Mouse (Mus musculus): ENCODE data around the gene Arl15. TPM values are rescaled to one million over a fixed set of nuclear protein-coding genes. Genes with fewer than 3 reads are reported as not detected.

Arl15 gene
- polyA plus RNA-seq, 1 experiment from 2014 or later: 4.9 TPM

GRCm38 (mm10) chr13:113972401-113972800 is 178.1 kb downstream of the Arl15 start:
- ATAC-seq: no peak
- H3K4me3 ChIP-seq (ENCODE audit: low read depth, low read length): no peak overlapping the region
- no peaks in the 10 kb centered on the region for H3K9me3 ChIP-seq (ENCODE audit: control insufficient read depth)
- no peak overlapping the region for H3K4me2 ChIP-seq (replicated peaks; ENCODE audit: low read depth)
- TF ChIP-seq CTCF (IDR thresholded peaks at IDR 0.05; ENCODE audit: low read depth): no peak
- 87% methylated on average over 7 of the region's 7 CpGs for WGBS
- no peaks in the 10 kb centered on the region for H3K4me1 ChIP-seq (replicated peaks; ENCODE audit: control insufficient read depth, insufficient read depth, low read length)
- no peak overlapping the region for H3K27ac ChIP-seq (ENCODE audit: low read depth, low read length)
- no peaks in the 10 kb centered on the region for H3K27me3 ChIP-seq (replicated peaks; ENCODE audit: control insufficient read depth, insufficient read depth, low read length)
- peaks cover 4% of the 10 kb centered on the region; the same call in 1 of the 2 replicates for H3K36me3 ChIP-seq (ENCODE audit: control insufficient read depth, insufficient read depth)
- no peak overlapping the region for H3K9ac ChIP-seq (ENCODE audit: low read depth, low read length)

GRCm38 (mm10) chr13:113974866-113975265 is 180.6 kb downstream of the Arl15 start:
- WGBS: 76% methylated on average over 1 of the region's 1 CpGs
- Histone ChIP-seq H3K4me2 (replicated peaks; ENCODE audit: low read depth) (no peak overlapping the region), H3K9me3 (ENCODE audit: control insufficient read depth) (no peaks in the 10 kb centered on the region), H3K27ac (ENCODE audit: low read depth, low read length) (no peak overlapping the region), H3K4me1 (replicated peaks; ENCODE audit: control insufficient read depth, insufficient read depth, low read length) (no peaks in the 10 kb centered on the region), H3K4me3 (ENCODE audit: low read depth, low read length) (no peak overlapping the region), H3K27me3 (replicated peaks; ENCODE audit: control insufficient read depth, insufficient read depth, low read length) (no peaks in the 10 kb centered on the region), H3K9ac (ENCODE audit: low read depth, low read length) (no peak overlapping the region), H3K36me3 (ENCODE audit: control insufficient read depth, insufficient read depth) (no peaks in the 10 kb centered on the region)
- TF ChIP-seq CTCF (IDR thresholded peaks at IDR 0.05; ENCODE audit: low read depth): no peak
- ATAC-seq: no peak

- no peak for ATAC-seq
- no peak for TF ChIP-seq CTCF (IDR thresholded peaks at IDR 0.05; ENCODE audit: low read depth)
Measured at GRCm38 (mm10) chr13:113975722-113976121, 181.4 kb downstream of the Arl15 start.

GRCm38 (mm10) chr13:113976936-113977335 is 182.6 kb downstream of the Arl15 start:
- WGBS: 90% methylated on average over 4 of the region's 4 CpGs

More at GRCm38 (mm10) chr13:113975722-113976121, 181.4 kb downstream of the Arl15 start:
- H3K27me3 ChIP-seq (replicated peaks; ENCODE audit: control insufficient read depth, insufficient read depth, low read length): no peaks in the 10 kb centered on the region
- no peaks in the 10 kb centered on the region for H3K4me1 ChIP-seq (replicated peaks; ENCODE audit: control insufficient read depth, insufficient read depth, low read length)
- H3K9ac ChIP-seq (ENCODE audit: low read depth, low read length): no peak overlapping the region
- H3K9me3 ChIP-seq (ENCODE audit: control insufficient read depth): no peaks in the 10 kb centered on the region
- no peak overlapping the region for H3K4me2 ChIP-seq (replicated peaks; ENCODE audit: low read depth)
- WGBS: 84% methylated on average over 6 of the region's 6 CpGs
- H3K4me3 ChIP-seq (ENCODE audit: low read depth, low read length): no peak overlapping the region
- H3K36me3 ChIP-seq (ENCODE audit: control insufficient read depth, insufficient read depth): no peaks in the 10 kb centered on the region
- no peak overlapping the region for H3K27ac ChIP-seq (ENCODE audit: low read depth, low read length)

GRCm38 (mm10) chr13:113980739-113981460 is 186.6 kb downstream of the Arl15 start:
- Histone ChIP-seq H3K27ac (ENCODE audit: low read depth, low read length) (no peak overlapping the region), H3K9me3 (ENCODE audit: control insufficient read depth) (no peaks in the 10 kb centered on the region), H3K36me3 (ENCODE audit: control insufficient read depth, insufficient read depth) (no peaks in the 10 kb centered on the region), H3K9ac (ENCODE audit: low read depth, low read length) (no peak overlapping the region), H3K4me1 (replicated peaks; ENCODE audit: control insufficient read depth, insufficient read depth, low read length) (no peaks in the 10 kb centered on the region), H3K4me2 (replicated peaks; ENCODE audit: low read depth) (no peak overlapping the region), H3K27me3 (replicated peaks; ENCODE audit: control insufficient read depth, insufficient read depth, low read length) (no peaks in the 10 kb centered on the region), H3K4me3 (ENCODE audit: low read depth, low read length) (no peak overlapping the region)
- WGBS: 54% methylated on average over 15 of the region's 15 CpGs
- no peak for TF ChIP-seq CTCF (IDR thresholded peaks at IDR 0.05; ENCODE audit: low read depth)
- ATAC-seq: no peak

More at GRCm38 (mm10) chr13:113976936-113977335, 182.6 kb downstream of the Arl15 start:
- H3K36me3 ChIP-seq (ENCODE audit: control insufficient read depth, insufficient read depth): no peaks in the 10 kb centered on the region
- H3K9ac ChIP-seq (ENCODE audit: low read depth, low read length): no peak overlapping the region
- no peaks in the 10 kb centered on the region for H3K4me1 ChIP-seq (replicated peaks; ENCODE audit: control insufficient read depth, insufficient read depth, low read length)
- no peak overlapping the region for H3K4me3 ChIP-seq (ENCODE audit: low read depth, low read length)
- no peak overlapping the region for H3K4me2 ChIP-seq (replicated peaks; ENCODE audit: low read depth)
- TF ChIP-seq CTCF (IDR thresholded peaks at IDR 0.05; ENCODE audit: low read depth): no peak
- ATAC-seq: no peak
- no peaks in the 10 kb centered on the region for H3K9me3 ChIP-seq (ENCODE audit: control insufficient read depth)
- no peak overlapping the region for H3K27ac ChIP-seq (ENCODE audit: low read depth, low read length)
- no peaks in the 10 kb centered on the region for H3K27me3 ChIP-seq (replicated peaks; ENCODE audit: control insufficient read depth, insufficient read depth, low read length)

GRCm38 (mm10) chr13:113981461-113982000 is 187.2 kb downstream of the Arl15 start:
- no peak for TF ChIP-seq CTCF (IDR thresholded peaks at IDR 0.05; ENCODE audit: low read depth)
- H3K9me3 ChIP-seq (ENCODE audit: control insufficient read depth): no peaks in the 10 kb centered on the region
- no peaks in the 10 kb centered on the region for H3K27me3 ChIP-seq (replicated peaks; ENCODE audit: control insufficient read depth, insufficient read depth, low read length)
- WGBS: 57% methylated on average over 9 of the region's 9 CpGs
- H3K27ac ChIP-seq (ENCODE audit: low read depth, low read length): no peak overlapping the region
- no peaks in the 10 kb centered on the region for H3K4me1 ChIP-seq (replicated peaks; ENCODE audit: control insufficient read depth, insufficient read depth, low read length)
- no peak overlapping the region for H3K9ac ChIP-seq (ENCODE audit: low read depth, low read length)
- no peak for ATAC-seq
- H3K4me3 ChIP-seq (ENCODE audit: low read depth, low read length): no peak overlapping the region
- H3K4me2 ChIP-seq (replicated peaks; ENCODE audit: low read depth): no peak overlapping the region
- no peaks in the 10 kb centered on the region for H3K36me3 ChIP-seq (ENCODE audit: control insufficient read depth, insufficient read depth)

Measured in intestine, postnatal 0 days (tissue).